Mouse (Mus musculus): ENCODE data around the gene Stx17. TPM values are rescaled to one million over a fixed set of nuclear protein-coding genes. Genes with fewer than 3 reads are reported as not detected.
A peak's percentile ranks its signal among the peaks of the same experiment; 100 is the strongest.

The Stx17 gene
- polyA plus RNA-seq, 1 experiment from 2014 or later, result 22.5 TPM

- H3K27me3 ChIP-seq (ENCODE audit: poor library complexity, severe bottlenecking), result no peaks in the 10 kb centered on the region
- H3K36me3 ChIP-seq (replicated peaks), result no peaks in the 10 kb centered on the region
- H3K4me3 ChIP-seq, result no peak overlapping the region
These were observed 16.1 kb upstream of the Stx17 start for GRCm38 (mm10) chr4:48108591-48108990.

GRCm38 (mm10) chr4:48110331-48110730 is 14.4 kb upstream of the Stx17 start:
- Histone ChIP-seq H3K4me1 (no peaks in the 10 kb centered on the region), H3K4me3 (no peak overlapping the region), H3K27me3 (ENCODE audit: poor library complexity, severe bottlenecking) (no peaks in the 10 kb centered on the region), H3K36me3 (replicated peaks) (no peaks in the 10 kb centered on the region), H3K27ac (no peak overlapping the region), H3K9me3 (no peaks in the 10 kb centered on the region)
- WGBS, result 93% methylated on average over 3 of the region's 3 CpGs
- DNase-seq (ENCODE audit: extremely low spot score, low spot score), result no peak

More at GRCm38 (mm10) chr4:48108591-48108990, 16.1 kb upstream of the Stx17 start:
- WGBS, result 83% methylated on average over 2 of the region's 2 CpGs
- DNase-seq (ENCODE audit: extremely low spot score, low spot score), result no peak
- H3K9me3 ChIP-seq, result no peaks in the 10 kb centered on the region
- no peak overlapping the region for H3K27ac ChIP-seq
- no peaks in the 10 kb centered on the region for H3K4me1 ChIP-seq

GRCm38 (mm10) chr4:48116191-48116590 is 8.5 kb upstream of the Stx17 start:
- 72% methylated on average over 4 of the region's 4 CpGs for WGBS
- no peaks in the 10 kb centered on the region; the same call in 1 of the 2 replicates for H3K27me3 ChIP-seq (ENCODE audit: poor library complexity, severe bottlenecking)
- DNase-seq (ENCODE audit: extremely low spot score, low spot score), result no peak

GRCm38 (mm10) chr4:48124416-48124772 is 321 bp upstream of the Stx17 start:
- no peaks in the 10 kb centered on the region for H3K36me3 ChIP-seq (replicated peaks)
- peaks cover 10% of the 10 kb centered on the region; the same call in 1 of the 2 replicates for H3K27me3 ChIP-seq (ENCODE audit: poor library complexity, severe bottlenecking)
- H3K4me3 ChIP-seq, result peak overlapping the region; percentile 76
- H3K4me1 ChIP-seq, result peaks cover 15% of the 10 kb centered on the region
- WGBS, result 7% methylated on average over 9 of the region's 9 CpGs
- no peak for DNase-seq (ENCODE audit: extremely low spot score, low spot score)
- H3K9me3 ChIP-seq, result no peaks in the 10 kb centered on the region
- peak overlapping the region; percentile 92; the same call in 1 of the 2 replicates for H3K27ac ChIP-seq

More at GRCm38 (mm10) chr4:48116191-48116590, 8.5 kb upstream of the Stx17 start:
- no peaks in the 10 kb centered on the region for H3K36me3 ChIP-seq (replicated peaks)
- peaks cover 9% of the 10 kb centered on the region for H3K4me1 ChIP-seq
- H3K4me3 ChIP-seq, result no peak overlapping the region
- H3K9me3 ChIP-seq, result no peaks in the 10 kb centered on the region
- H3K27ac ChIP-seq, result no peak overlapping the region

DNA sequence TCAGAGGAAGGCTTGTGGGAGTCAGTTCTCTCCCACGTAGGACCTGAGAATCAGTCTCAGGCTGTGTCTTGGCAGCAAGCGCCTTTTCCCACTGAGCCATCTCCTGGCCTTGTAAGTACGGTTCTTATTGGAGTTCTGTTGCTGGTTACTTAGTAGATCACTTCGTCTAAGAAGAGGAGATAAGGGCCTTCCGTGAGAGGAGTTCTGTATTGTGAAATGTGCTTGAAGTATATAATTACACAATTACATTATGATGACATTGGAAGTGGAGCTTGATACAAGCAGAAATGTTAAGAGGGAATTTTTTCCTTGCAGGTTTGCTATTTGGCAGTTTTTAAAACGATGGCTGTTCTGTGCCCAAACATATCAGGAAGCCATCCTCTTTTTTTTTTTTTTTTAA is 5.6 kb downstream of the Stx17 start:
- Histone ChIP-seq H3K4me3 (no peak overlapping the region), H3K27ac (no peak overlapping the region), H3K36me3 (replicated peaks) (peaks cover 7% of the 10 kb centered on the region; the same call in 1 of the 2 replicates), H3K9me3 (no peaks in the 10 kb centered on the region), H3K27me3 (ENCODE audit: poor library complexity, severe bottlenecking) (peaks cover 10% of the 10 kb centered on the region; the same call in 1 of the 2 replicates), H3K4me1 (peaks cover 3% of the 10 kb centered on the region; the same call in 1 of the 2 replicates)
- no peak for DNase-seq (ENCODE audit: extremely low spot score, low spot score)
- WGBS, result 94% methylated on average over 6 of the region's 6 CpGs

DNA sequence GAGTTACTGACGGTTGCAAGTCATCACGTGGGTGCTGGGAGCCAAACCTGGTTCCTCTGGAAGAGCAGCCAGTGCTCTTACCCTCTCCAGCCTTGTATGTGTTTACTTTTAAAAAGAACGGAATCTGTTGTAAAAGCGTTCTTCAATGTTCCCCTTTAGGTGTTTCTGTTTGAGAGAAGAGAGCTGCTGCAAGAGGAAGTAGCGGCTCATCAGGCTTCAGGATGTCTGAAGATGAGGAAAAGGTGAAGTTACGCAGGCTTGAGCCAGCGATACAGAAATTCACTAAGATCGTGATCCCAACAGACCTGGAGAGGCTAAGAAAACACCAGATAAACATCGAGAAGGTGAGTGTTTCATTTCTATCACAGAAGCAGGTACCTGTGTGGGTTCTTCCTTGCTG is 6.9 kb downstream of the Stx17 start:
- Histone ChIP-seq H3K27ac (no peak overlapping the region), H3K27me3 (ENCODE audit: poor library complexity, severe bottlenecking) (no peaks in the 10 kb centered on the region)
- 95% methylated on average over 9 of the region's 9 CpGs for whole genome bisulfite sequencing

GRCm38 (mm10) chr4:48132721-48133120 is 8.0 kb downstream of the Stx17 start:
- Histone ChIP-seq H3K9me3 (no peaks in the 10 kb centered on the region), H3K27ac (no peak overlapping the region), H3K36me3 (replicated peaks) (peaks cover 10% of the 10 kb centered on the region; the same call in 1 of the 2 replicates), H3K27me3 (ENCODE audit: poor library complexity, severe bottlenecking) (no peaks in the 10 kb centered on the region), H3K4me3 (no peak overlapping the region), H3K4me1 (no peaks in the 10 kb centered on the region)
- WGBS, result 93% methylated on average over 3 of the region's 3 CpGs
- DNase-seq (ENCODE audit: extremely low spot score, low spot score), result no peak

More for the DNA sequence above, 6.9 kb downstream of the Stx17 start:
- no peaks in the 10 kb centered on the region for H3K9me3 ChIP-seq
- no peak overlapping the region for H3K4me3 ChIP-seq
- H3K4me1 ChIP-seq, result no peaks in the 10 kb centered on the region
- H3K36me3 ChIP-seq (replicated peaks), result peaks cover 10% of the 10 kb centered on the region; the same call in 1 of the 2 replicates
- DNase-seq (ENCODE audit: extremely low spot score, low spot score), result no peak

DNA sequence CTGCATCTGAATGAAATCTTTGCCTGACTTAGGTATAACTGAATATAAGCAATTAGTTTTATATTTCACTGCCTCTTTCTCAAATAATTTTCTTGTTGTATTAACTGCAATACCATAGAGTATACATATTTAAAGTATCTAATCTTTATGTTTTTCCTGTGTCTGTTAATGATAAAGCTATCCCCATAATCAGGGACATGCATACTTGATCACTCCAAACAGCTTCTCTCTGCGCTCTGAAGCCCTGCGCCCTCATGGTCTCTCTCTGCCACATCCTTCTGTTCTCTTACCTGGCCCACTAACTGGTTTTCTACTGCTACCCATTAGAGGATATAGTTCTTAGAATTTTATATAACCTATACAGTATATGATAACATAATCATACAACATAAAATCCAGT is 24.8 kb downstream of the Stx17 start:
- no peak for DNase-seq (ENCODE audit: extremely low spot score, low spot score)
- no peaks in the 10 kb centered on the region for H3K36me3 ChIP-seq (replicated peaks)
- no peaks in the 10 kb centered on the region for H3K9me3 ChIP-seq
- H3K4me3 ChIP-seq, result no peak overlapping the region
- 97% methylated on average over 2 of the region's 2 CpGs for WGBS
- no peak overlapping the region for H3K27ac ChIP-seq
- H3K4me1 ChIP-seq, result no peaks in the 10 kb centered on the region
- no peaks in the 10 kb centered on the region for H3K27me3 ChIP-seq (ENCODE audit: poor library complexity, severe bottlenecking)

DNA sequence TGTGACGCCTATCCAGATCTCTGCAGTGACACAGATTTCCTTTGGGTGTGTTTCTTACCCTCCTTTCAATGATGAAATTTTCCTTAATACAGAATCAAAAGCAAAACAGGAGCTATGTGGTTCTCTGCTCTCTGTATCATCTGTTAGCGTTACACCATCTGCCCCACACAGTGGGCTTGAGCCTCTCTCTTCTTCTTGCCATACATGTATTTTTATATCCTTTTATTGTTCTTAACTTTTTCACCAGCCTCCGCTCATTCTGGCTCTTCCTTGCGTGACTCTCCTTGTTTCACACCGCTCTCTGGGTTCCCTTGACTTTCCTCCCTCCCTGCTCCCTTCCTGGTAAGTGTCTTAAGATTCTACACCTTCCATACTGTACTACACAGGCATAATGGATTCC is 28.5 kb downstream of the Stx17 start:
- 0 out of 2 replicates have a peak, but pooled peaks cover 5% of the 10 kb centered on the region for H3K4me1 ChIP-seq
- no peaks in the 10 kb centered on the region for H3K9me3 ChIP-seq
- WGBS, result 88% methylated on average over 5 of the region's 5 CpGs
- no peak overlapping the region for H3K27ac ChIP-seq
- H3K27me3 ChIP-seq (ENCODE audit: poor library complexity, severe bottlenecking), result no peaks in the 10 kb centered on the region
- DNase-seq (ENCODE audit: extremely low spot score, low spot score), result no peak
- no peak overlapping the region for H3K4me3 ChIP-seq
- no peaks in the 10 kb centered on the region for H3K36me3 ChIP-seq (replicated peaks)

- WGBS, result 68% methylated on average over 1 of the region's 1 CpGs
- no peak for DNase-seq (ENCODE audit: extremely low spot score, low spot score)
- Histone ChIP-seq H3K9me3 (no peaks in the 10 kb centered on the region), H3K4me3 (no peak overlapping the region), H3K27me3 (ENCODE audit: poor library complexity, severe bottlenecking) (no peaks in the 10 kb centered on the region), H3K27ac (no peak overlapping the region), H3K36me3 (replicated peaks) (no peaks in the 10 kb centered on the region), H3K4me1 (0 out of 2 replicates have a peak, but pooled peaks cover 5% of the 10 kb centered on the region)
These were observed 31.1 kb downstream of the Stx17 start for GRCm38 (mm10) chr4:48155864-48156263.

GRCm38 (mm10) chr4:48160386-48160785 is 35.7 kb downstream of the Stx17 start:
- 88% methylated on average over 4 of the region's 4 CpGs for WGBS
- Histone ChIP-seq H3K27me3 (ENCODE audit: poor library complexity, severe bottlenecking) (no peaks in the 10 kb centered on the region), H3K27ac (no peak overlapping the region), H3K4me1 (0 out of 2 replicates have a peak, but pooled peaks cover 5% of the 10 kb centered on the region), H3K36me3 (replicated peaks) (no peaks in the 10 kb centered on the region), H3K4me3 (no peak overlapping the region), H3K9me3 (no peaks in the 10 kb centered on the region)
- no peak for DNase-seq (ENCODE audit: extremely low spot score, low spot score)

- Histone ChIP-seq H3K27me3 (ENCODE audit: poor library complexity, severe bottlenecking) (no peaks in the 10 kb centered on the region), H3K9me3 (no peaks in the 10 kb centered on the region), H3K4me1 (no peaks in the 10 kb centered on the region), H3K36me3 (replicated peaks) (peaks cover 6% of the 10 kb centered on the region), H3K27ac (no peak overlapping the region), H3K4me3 (no peak overlapping the region)
- DNase-seq (ENCODE audit: extremely low spot score, low spot score), result no peak
- WGBS, result 85% methylated on average over 5 of the region's 5 CpGs
These were observed 39.1 kb downstream of the Stx17 start for GRCm38 (mm10) chr4:48163851-48164250.

- H3K4me1 ChIP-seq, result peaks cover 6% of the 10 kb centered on the region
- WGBS, result 96% methylated on average over 3 of the region's 3 CpGs
- no peak overlapping the region for H3K4me3 ChIP-seq
- no peaks in the 10 kb centered on the region; the same call in 1 of the 2 replicates for H3K36me3 ChIP-seq (replicated peaks)
- DNase-seq (ENCODE audit: extremely low spot score, low spot score), result no peak
- H3K9me3 ChIP-seq, result no peaks in the 10 kb centered on the region; the same call in 1 of the 2 replicates
- H3K27ac ChIP-seq, result no peak overlapping the region
- H3K27me3 ChIP-seq (ENCODE audit: poor library complexity, severe bottlenecking), result no peaks in the 10 kb centered on the region
These were observed 51.0 kb downstream of the Stx17 start for GRCm38 (mm10) chr4:48175666-48176065.

Data from forebrain, embryonic 10.5 days (tissue).